Mouse (Mus musculus) spleen, postnatal 14 days (tissue): ENCODE data around the gene Hltf.

Source experiments
- DNase-seq, 2 experiments: peaks; one replicate each; pipeline ENCODE4 v3.0.0; 2021 to 2022; ENCODE audit warnings: low spot score in 2 of 2

Hltf gene

GRCm38 (mm10) chr3:20145696-20146113 lies 88.1 kb downstream of the Hltf start:
- DNase-seq: no peak

- DNase-seq: no peak
These were observed 89.3 kb downstream of the Hltf start for GRCm38 (mm10) chr3:20146884-20147395.

- no peak for DNase-seq
These were observed 90.0 kb downstream of the Hltf start for GRCm38 (mm10) chr3:20147647-20148046.

GRCm38 (mm10) chr3:20150511-20150910 lies 92.9 kb downstream of the Hltf start:
- DNase-seq: no peak

GRCm38 (mm10) chr3:20151651-20152050 lies 94.0 kb downstream of the Hltf start:
- DNase-seq: no peak

GRCm38 (mm10) chr3:20154531-20155367 lies 97.1 kb downstream of the Hltf start, which contains the start of gene Gyg:
Gyg (minus strand) TSS chr3:20155317.
- peak; percentile 18 to 33 for DNase-seq

GRCm38 (mm10) chr3:20155476-20155875 lies 97.9 kb downstream of the Hltf start:
- no peak for DNase-seq

- DNase-seq: no peak
These were observed 109.9 kb downstream of the Hltf start for GRCm38 (mm10) chr3:20167487-20167886.
